Mouse (Mus musculus) kidney, embryonic 15.5 days (tissue): ENCODE results near the gene Isg20. TPM values are rescaled to one million over a fixed set of nuclear protein-coding genes. Genes with fewer than 3 reads are reported as not detected.

Experiments
- ATAC-seq: fragments of 200-750 bp; cut with Nextera tagmentation; replicated peaks from 2 replicates; pipeline ENCODE4 v1.8.0; 2017; ENCODE audit warnings: moderate TSS enrichment; ENCODE audit not compliant: low FRiP score
- H3K27ac ChIP-seq: fragments of 300-500 bp; sonication (generic); 2 replicates; pipeline ENCODE4 v1.5.1; 2015; ENCODE audit warnings: mild to moderate bottlenecking, inconsistent platforms
- H3K27me3 ChIP-seq: fragments of 300-500 bp; sonication (generic); 2 replicates; pipeline ENCODE4 v1.6.1; 2015; ENCODE audit warnings: inconsistent platforms
- H3K36me3 ChIP-seq: fragments of 300-500 bp; sonication (generic); 2 replicates; pipeline ENCODE4 v1.6.1; 2015; ENCODE audit warnings: inconsistent platforms
- H3K4me1 ChIP-seq: fragments of 300-500 bp; sonication (generic); 2 replicates; pipeline ENCODE4 v1.6.1; 2015; ENCODE audit warnings: inconsistent platforms
- H3K4me2 ChIP-seq: fragments of 300-500 bp; sonication (generic); 2 replicates; pipeline ENCODE4 v1.6.1; 2015; ENCODE audit warnings: moderate library complexity, mild to moderate bottlenecking, inconsistent platforms
- H3K4me3 ChIP-seq: fragments of 300-500 bp; sonication (generic); replicated peaks from 2 replicates; pipeline ENCODE4 v1.5.1; 2015; ENCODE audit warnings: mild to moderate bottlenecking, inconsistent platforms
- H3K9ac ChIP-seq: fragments of 300-500 bp; sonication (generic); 2 replicates; pipeline ENCODE4 v1.6.1; 2015; ENCODE audit warnings: mild to moderate bottlenecking, inconsistent platforms
- H3K9me3 ChIP-seq: fragments of 300-500 bp; sonication (generic); replicated peaks from 2 replicates; pipeline ENCODE4 v1.6.1; 2016; ENCODE audit warnings: inconsistent platforms
- WGBS: fragments of 180-500 bp; shearing (Covaris S2); methylation state at CpG from one replicate; pipeline ENCODE4 v1.1.7; 2015; ENCODE audit warnings: mixed read lengths; 5-methylcytosine and 5-hydroxymethylcytosine counted together
- polyA plus RNA-seq: library from polyadenylated mRNA; unstranded; fragments of >200 nt; fragmentation: Nextera tagmentation; extraction: Ambion mirVana; gene quantifications from 2 replicates; pipeline ENCODE4 v1.2.1, GENCODE M21; 2015

The Isg20 gene
- polyA plus RNA-seq, 1 experiment from 2014 or later, result 4.6 TPM

DNA sequence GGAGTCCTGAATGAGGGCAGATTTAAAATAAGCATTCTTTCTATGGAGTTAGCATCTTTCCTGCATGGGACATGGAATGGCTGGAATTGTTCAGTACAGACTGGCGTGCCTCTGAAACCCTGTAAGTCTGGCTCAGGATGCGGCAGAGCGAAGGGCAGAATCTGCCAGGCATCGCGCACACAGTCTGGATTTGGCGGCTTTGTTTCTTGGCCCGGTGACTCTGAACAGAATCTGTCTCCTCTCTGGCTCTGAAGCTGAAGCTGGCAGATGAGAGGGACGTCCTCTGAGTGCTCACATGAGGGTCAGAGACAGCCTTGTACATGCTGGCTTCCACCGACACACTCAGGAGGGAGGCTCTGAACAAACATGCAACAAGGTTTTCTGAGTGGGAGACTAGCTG, 12.9 kb downstream of the Isg20 start:
- Histone ChIP-seq H3K27ac (no peak overlapping the region), H3K4me1 (0 out of 2 replicates have a peak, but pooled peaks cover 7% of the 10 kb centered on the region), H3K4me2 (no peak overlapping the region), H3K9me3 (no peaks in the 10 kb centered on the region), H3K9ac (no peak overlapping the region), H3K27me3 (no peaks in the 10 kb centered on the region), H3K4me3 (no peak overlapping the region), H3K36me3 (no peaks in the 10 kb centered on the region)
- 83% methylated on average over 9 of the region's 9 CpGs for WGBS
- ATAC-seq, result no peak

DNA sequence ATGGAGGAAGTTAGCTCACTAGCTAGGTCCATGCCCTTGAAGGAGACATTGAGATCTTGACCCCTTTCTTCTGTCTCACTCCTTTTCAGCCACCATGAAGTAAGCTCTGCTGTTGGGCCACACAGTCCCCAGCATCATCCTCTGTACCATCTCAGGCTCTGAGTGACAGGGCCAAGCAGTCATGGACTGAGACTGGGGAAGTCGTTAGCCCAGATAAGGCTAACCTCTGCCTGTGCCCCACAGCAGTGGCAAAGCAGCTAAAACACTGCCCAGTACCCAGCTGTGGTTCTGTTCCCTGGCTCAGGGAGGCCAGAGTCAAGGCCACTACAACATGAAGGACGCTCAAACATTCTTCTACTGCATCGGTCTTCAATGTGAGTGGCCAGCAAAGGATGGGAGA, 14.0 kb downstream of the Isg20 start:
- H3K9me3 ChIP-seq, result no peaks in the 10 kb centered on the region
- H3K4me2 ChIP-seq, result no peak overlapping the region
- no peak overlapping the region for H3K9ac ChIP-seq
- H3K4me1 ChIP-seq, result 0 out of 2 replicates have a peak, but pooled peaks cover 4% of the 10 kb centered on the region
- no peak overlapping the region for H3K27ac ChIP-seq
- H3K4me3 ChIP-seq, result no peak overlapping the region
- H3K27me3 ChIP-seq, result no peaks in the 10 kb centered on the region
- 83% methylated on average over 3 of the region's 3 CpGs for WGBS
- ATAC-seq, result no peak
- H3K36me3 ChIP-seq, result no peaks in the 10 kb centered on the region

DNA sequence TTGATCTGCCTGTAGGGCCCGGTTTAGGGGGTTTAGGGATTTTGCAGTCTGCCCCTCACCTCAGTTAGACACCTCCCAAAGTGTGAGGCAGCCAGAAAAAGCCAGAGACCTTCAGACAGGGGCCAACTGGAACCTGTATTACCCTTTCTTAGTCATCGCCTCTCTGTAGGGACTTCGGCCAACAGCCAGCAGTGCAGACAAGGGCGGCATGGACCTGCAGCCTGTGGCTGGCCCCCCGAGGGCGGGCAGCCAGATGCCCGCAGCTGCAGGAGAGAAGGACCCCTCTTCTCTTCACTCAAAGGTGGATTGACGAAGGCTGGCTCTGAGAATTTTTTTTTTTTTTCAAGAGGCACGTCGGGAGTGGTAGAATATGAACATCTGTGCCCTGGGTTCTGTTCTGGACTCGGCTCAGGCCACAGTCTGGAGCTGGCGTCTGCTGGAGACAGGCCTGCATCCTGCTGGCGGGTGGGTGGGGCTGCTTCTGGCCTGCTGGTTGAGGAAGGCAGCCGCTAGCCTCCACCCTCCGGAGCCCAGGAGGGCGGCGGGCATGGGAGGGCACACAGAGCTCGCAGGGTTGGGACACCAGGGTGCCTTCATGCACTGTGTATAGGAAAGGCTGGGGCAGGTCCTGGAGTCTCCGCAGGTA, 25.9 kb downstream of the Isg20 start:
- H3K4me1 ChIP-seq, result no peaks in the 10 kb centered on the region
- ATAC-seq, result no peak
- H3K36me3 ChIP-seq, result no peaks in the 10 kb centered on the region
- H3K9me3 ChIP-seq, result no peaks in the 10 kb centered on the region
- H3K27me3 ChIP-seq, result no peaks in the 10 kb centered on the region
- H3K4me2 ChIP-seq, result no peak overlapping the region
- no peak overlapping the region for H3K4me3 ChIP-seq
- H3K27ac ChIP-seq, result no peak overlapping the region
- WGBS, result 61% methylated on average over 19 of the region's 19 CpGs
- H3K9ac ChIP-seq, result no peak overlapping the region

DNA sequence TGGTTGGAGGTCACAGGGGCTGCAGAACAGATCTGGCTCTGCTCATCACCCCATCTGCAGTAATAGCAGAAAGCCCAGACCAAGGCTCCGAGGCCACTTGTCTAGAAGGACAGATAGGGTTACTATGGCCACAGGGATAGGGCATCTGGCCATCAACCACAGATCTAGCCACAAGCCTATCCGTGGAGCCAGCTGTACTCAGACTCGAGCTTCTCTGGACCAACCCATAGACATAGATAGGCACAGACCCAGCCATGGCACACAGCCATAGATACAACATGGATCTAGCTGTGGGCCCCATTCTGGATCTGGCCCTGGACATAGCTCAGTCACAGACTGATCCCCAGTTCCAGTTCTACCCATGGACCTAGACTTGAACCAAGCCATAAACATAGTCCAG, 27.7 kb downstream of the Isg20 start:
- H3K9me3 ChIP-seq, result no peaks in the 10 kb centered on the region
- no peak overlapping the region for H3K27ac ChIP-seq
- no peak overlapping the region for H3K4me3 ChIP-seq
- no peak for ATAC-seq
- no peaks in the 10 kb centered on the region for H3K27me3 ChIP-seq
- no peaks in the 10 kb centered on the region for H3K36me3 ChIP-seq
- H3K9ac ChIP-seq, result no peak overlapping the region
- no peaks in the 10 kb centered on the region for H3K4me1 ChIP-seq
- H3K4me2 ChIP-seq, result no peak overlapping the region
- WGBS, result 82% methylated on average over 3 of the region's 3 CpGs

DNA sequence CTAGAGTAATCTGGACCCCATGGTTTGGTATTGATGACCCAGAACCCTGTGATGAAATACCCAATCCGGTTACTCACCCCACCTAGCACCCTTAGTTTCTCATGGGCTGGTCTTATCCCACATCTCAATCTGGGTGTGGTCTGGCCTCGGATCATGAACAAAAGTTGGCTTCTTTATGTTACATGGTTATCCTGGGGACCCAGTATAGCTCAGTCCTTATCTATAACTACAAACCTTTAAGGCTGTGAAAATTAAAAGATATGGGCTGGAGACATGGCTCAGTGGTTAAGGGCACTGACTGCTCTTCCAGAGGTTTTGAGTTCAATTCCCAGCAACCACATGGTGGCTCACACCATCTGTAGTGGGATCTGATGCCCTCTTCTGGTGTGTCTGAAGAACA, 29.3 kb downstream of the Isg20 start:
- Histone ChIP-seq H3K4me2 (no peak overlapping the region), H3K9me3 (no peaks in the 10 kb centered on the region), H3K4me1 (no peaks in the 10 kb centered on the region), H3K4me3 (no peak overlapping the region), H3K36me3 (no peaks in the 10 kb centered on the region), H3K27ac (no peak overlapping the region), H3K27me3 (no peaks in the 10 kb centered on the region), H3K9ac (no peak overlapping the region)
- ATAC-seq, result no peak
- 89% methylated on average over 2 of the region's 2 CpGs for WGBS

DNA sequence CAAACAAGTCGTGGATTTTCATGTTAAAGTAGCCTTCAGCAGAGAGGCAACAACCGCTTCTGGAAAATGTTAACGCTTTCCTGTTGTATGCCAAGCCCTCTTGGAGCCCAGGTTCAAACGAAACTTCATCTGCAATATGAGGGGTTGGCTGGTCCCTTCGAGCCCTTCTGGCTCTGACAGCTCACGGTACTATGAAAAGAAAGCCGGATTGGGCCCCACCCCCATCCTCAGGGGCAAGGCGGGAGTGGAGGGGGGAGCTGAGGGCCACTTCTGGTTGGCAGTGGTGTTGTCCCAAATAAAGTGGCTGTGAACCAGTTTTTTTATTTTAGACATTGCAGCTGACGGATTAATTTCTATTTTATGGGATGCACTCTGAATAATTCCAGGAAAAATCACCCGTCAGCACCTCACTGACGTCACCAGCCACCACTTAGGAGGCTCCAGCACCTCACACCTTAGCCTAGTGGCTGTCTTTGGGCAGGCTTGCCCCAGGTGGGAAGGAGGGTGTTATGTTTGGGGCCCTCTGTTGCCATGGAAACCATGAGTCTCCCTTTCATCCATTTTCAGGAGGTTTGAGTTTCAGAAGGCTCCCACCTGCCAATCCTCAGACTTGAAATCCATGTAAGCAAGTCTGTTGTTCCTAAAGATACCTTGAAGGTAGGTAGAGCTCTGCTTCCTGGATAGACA, 40.8 kb downstream of the Isg20 start:
- ATAC-seq, result no peak
- H3K4me2 ChIP-seq, result peak overlapping the region; percentile 29
- H3K27me3 ChIP-seq, result no peaks in the 10 kb centered on the region
- no peak overlapping the region for H3K9ac ChIP-seq
- H3K9me3 ChIP-seq, result no peaks in the 10 kb centered on the region
- WGBS, result 34% methylated on average over 11 of the region's 11 CpGs
- no peaks in the 10 kb centered on the region for H3K4me1 ChIP-seq
- H3K27ac ChIP-seq, result no peak overlapping the region
- no peaks in the 10 kb centered on the region for H3K36me3 ChIP-seq
- no peak overlapping the region for H3K4me3 ChIP-seq

DNA sequence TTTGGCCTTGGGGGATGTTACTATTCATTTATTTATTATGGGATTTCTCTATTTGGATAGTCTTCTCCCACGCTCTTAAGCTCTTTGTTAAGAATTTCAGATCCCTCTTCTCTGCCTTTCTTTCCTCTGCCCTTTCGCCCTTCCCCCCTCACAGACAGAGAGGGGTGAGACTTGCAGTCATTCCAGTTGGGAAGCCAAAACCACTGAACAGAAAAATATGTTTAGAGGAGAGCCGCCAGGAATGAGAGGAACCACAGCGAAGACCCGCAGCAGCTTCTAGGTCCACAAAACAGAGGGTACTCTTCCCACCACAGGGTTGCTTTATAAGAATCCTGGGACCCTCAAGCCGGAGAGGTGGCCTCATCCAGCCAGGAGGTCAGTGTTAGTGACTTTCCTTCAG, 41.4 kb downstream of the Isg20 start:
- no peak overlapping the region for H3K27ac ChIP-seq
- no peaks in the 10 kb centered on the region for H3K36me3 ChIP-seq
- H3K9me3 ChIP-seq, result no peaks in the 10 kb centered on the region
- ATAC-seq, result no peak
- no peaks in the 10 kb centered on the region for H3K4me1 ChIP-seq
- no peak overlapping the region for H3K4me3 ChIP-seq
- H3K27me3 ChIP-seq, result no peaks in the 10 kb centered on the region
- no peak overlapping the region for H3K9ac ChIP-seq
- no peak overlapping the region for H3K4me2 ChIP-seq
- WGBS, result 79% methylated on average over 6 of the region's 6 CpGs

DNA sequence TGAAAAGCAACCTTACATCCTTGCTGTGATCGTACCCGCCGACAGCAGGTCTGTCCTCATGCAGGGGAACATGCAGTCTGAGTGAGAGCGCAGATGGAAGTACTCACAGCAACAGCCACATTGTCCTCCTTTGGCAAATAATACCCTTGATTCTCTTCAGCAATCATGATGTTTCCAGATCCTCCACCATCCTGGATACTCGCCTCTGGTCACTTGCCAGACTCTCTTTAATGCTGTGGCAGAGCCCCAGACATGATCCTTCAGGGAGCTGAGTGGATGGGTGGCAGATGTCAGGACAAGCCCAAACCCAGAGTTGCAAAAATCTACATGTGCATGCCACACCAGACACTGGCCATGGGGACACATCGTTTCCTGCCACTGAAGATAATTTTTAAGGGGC, 41.9 kb downstream of the Isg20 start:
- no peaks in the 10 kb centered on the region for H3K36me3 ChIP-seq
- H3K27ac ChIP-seq, result no peak overlapping the region
- no peaks in the 10 kb centered on the region for H3K27me3 ChIP-seq
- WGBS, result 83% methylated on average over 6 of the region's 6 CpGs
- no peak overlapping the region for H3K9ac ChIP-seq
- H3K9me3 ChIP-seq, result no peaks in the 10 kb centered on the region
- no peak overlapping the region for H3K4me3 ChIP-seq
- ATAC-seq, result no peak
- no peak overlapping the region for H3K4me2 ChIP-seq
- no peaks in the 10 kb centered on the region for H3K4me1 ChIP-seq

DNA sequence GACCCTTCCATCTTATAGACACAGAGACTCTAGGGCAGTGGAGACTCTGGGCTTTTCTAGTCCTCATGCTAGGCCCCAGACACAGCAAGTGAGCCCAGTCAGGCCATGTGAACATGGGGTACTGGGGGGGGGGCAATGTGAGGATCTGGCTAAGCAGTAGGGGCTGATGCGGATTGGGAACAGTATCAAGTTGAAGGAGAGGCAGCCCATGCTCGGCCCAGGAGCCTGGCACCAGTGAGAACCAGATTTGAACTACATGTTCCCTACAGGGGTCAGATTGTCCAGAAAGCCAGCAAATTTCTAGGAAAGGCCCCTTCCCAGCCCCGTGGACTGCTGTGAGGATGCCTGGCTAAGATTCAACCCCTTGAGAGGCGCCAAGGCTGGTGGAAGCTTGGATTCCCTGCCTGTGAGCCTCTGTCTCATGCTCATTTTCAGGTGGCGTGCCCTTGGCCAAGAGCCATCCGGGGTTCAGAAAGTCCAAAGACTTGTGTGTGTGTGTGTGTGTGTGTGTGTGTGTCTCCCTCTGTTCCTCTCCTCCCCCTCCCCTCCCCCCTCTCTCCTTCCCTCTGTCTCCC, 45.4 kb downstream of the Isg20 start:
- H3K9me3 ChIP-seq, result no peaks in the 10 kb centered on the region
- H3K27me3 ChIP-seq, result no peaks in the 10 kb centered on the region
- H3K27ac ChIP-seq, result no peak overlapping the region
- H3K36me3 ChIP-seq, result no peaks in the 10 kb centered on the region
- no peak overlapping the region for H3K4me2 ChIP-seq
- 81% methylated on average over 6 of the region's 6 CpGs for WGBS
- H3K4me3 ChIP-seq, result no peak overlapping the region
- ATAC-seq, result no peak
- H3K4me1 ChIP-seq, result 0 out of 2 replicates have a peak, but pooled peaks cover 3% of the 10 kb centered on the region
- no peak overlapping the region for H3K9ac ChIP-seq

DNA sequence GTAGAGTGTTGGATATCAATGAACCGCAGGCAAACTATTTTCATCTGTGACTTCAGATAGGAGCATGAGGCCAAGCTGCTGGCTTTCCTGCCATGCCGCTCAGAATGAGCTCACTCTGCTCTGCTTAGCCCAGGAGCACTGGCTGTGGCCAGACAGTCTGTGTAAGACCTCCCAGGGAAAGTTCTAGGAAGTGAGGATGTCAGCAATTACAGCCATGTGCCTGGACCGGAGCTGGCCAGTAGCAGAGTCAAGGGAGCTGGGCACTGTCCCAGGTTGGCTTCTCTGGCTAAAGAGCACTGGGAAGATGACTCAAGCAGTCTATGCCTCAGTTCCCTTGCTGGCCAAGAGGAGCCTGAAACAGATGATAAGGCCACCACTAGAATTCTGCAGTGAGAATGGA, 50.7 kb downstream of the Isg20 start:
- Histone ChIP-seq H3K27me3 (no peaks in the 10 kb centered on the region), H3K4me1 (0 out of 2 replicates have a peak, but pooled peaks cover 3% of the 10 kb centered on the region), H3K27ac (no peak overlapping the region)

More for the DNA sequence above, 50.7 kb downstream of the Isg20 start:
- no peaks in the 10 kb centered on the region for H3K9me3 ChIP-seq
- WGBS, result 94% methylated on average over 3 of the region's 3 CpGs
- ATAC-seq, result no peak
- H3K9ac ChIP-seq, result no peak overlapping the region
- no peak overlapping the region for H3K4me2 ChIP-seq
- H3K4me3 ChIP-seq, result no peak overlapping the region
- H3K36me3 ChIP-seq, result no peaks in the 10 kb centered on the region
